Mouse (Mus musculus) forebrain, embryonic 11.5 days (tissue): ENCODE results near the gene Gbe1. TPM values are rescaled to one million over a fixed set of nuclear protein-coding genes. Genes with fewer than 3 reads are reported as not detected.

ENCODE experiments used
- ATAC-seq: fragments of 200-750 bp; cut with Nextera tagmentation; replicated peaks from 2 replicates; pipeline ENCODE4 v1.8.0; 2017; ENCODE audit warnings: moderate TSS enrichment; ENCODE audit not compliant: low FRiP score
- DNase-seq: peaks from one replicate; pipeline ENCODE4 v3.0.0-alpha.2; 2017; ENCODE audit warnings: low spot score
- H3K27ac ChIP-seq: fragments of 300-500 bp; sonication (generic); 2 replicates; pipeline ENCODE4 v1.5.1; 2014; ENCODE audit warnings: low read depth, low read length
- H3K27me3 ChIP-seq: fragments of 300-500 bp; sonication (generic); 2 replicates; pipeline ENCODE4 v1.6.1; 2014; ENCODE audit warnings: mild to moderate bottlenecking, low read length, mixed read lengths; ENCODE audit not compliant: control insufficient read depth, insufficient read depth
- H3K36me3 ChIP-seq: fragments of 300-500 bp; sonication (generic); 2 replicates; pipeline ENCODE4 v1.6.1; 2014; ENCODE audit warnings: mild to moderate bottlenecking, low read length, moderate library complexity, mixed read lengths; ENCODE audit not compliant: control insufficient read depth, insufficient read depth
- H3K4me1 ChIP-seq: fragments of 300-500 bp; sonication (generic); replicated peaks from 2 replicates; pipeline ENCODE4 v1.6.1; 2014; ENCODE audit warnings: low read length, mixed read lengths; ENCODE audit not compliant: control insufficient read depth, insufficient read depth
- H3K4me2 ChIP-seq: fragments of 300-500 bp; sonication (generic); 2 replicates; pipeline ENCODE4 v1.6.1; 2014; ENCODE audit warnings: low read depth, mild to moderate bottlenecking, low read length, moderate library complexity, mixed read lengths; ENCODE audit not compliant: severe bottlenecking
- H3K4me3 ChIP-seq: fragments of 300-500 bp; sonication (generic); 2 replicates; pipeline ENCODE4 v1.5.1; 2014; ENCODE audit warnings: low read depth, low read length
- H3K9ac ChIP-seq: fragments of 300-500 bp; sonication (generic); 2 replicates; pipeline ENCODE4 v1.6.1; 2014; ENCODE audit warnings: low read length
- H3K9me3 ChIP-seq: fragments of 300-500 bp; sonication (generic); 2 replicates; pipeline ENCODE4 v1.6.1; 2016; ENCODE audit warnings: low read length, mixed read lengths; ENCODE audit not compliant: control insufficient read depth
- WGBS: fragments of 180-500 bp; shearing (Covaris S2); extraction: QIAGEN DNeasy Blood & Tissue Kit; methylation state at CpG from one replicate; pipeline ENCODE4 v1.1.7; 2014; 5-methylcytosine and 5-hydroxymethylcytosine counted together
- polyA plus RNA-seq: library from polyadenylated mRNA; unstranded; fragments of >200 nt; fragmentation: Nextera tagmentation; extraction: Ambion mirVana; gene quantifications from 2 replicates; pipeline ENCODE4 v1.2.1, GENCODE M21; 2014

Gene Gbe1
- polyA plus RNA-seq, 1 experiment from 2014 or later = 26.3 TPM

- no peaks in the 10 kb centered on the region for H3K27me3 ChIP-seq
- H3K27ac ChIP-seq = no peak overlapping the region
- H3K36me3 ChIP-seq = no peaks in the 10 kb centered on the region
- no peaks in the 10 kb centered on the region for H3K4me1 ChIP-seq
- WGBS = 86% methylated on average over 9 of the region's 9 CpGs
- no peak for DNase-seq
- no peak overlapping the region for H3K9ac ChIP-seq
- no peak for ATAC-seq
- no peaks in the 10 kb centered on the region for H3K9me3 ChIP-seq
- no peak overlapping the region for H3K4me2 ChIP-seq
- no peak overlapping the region for H3K4me3 ChIP-seq
These were observed 12.7 kb downstream of the Gbe1 start for GRCm38 (mm10) chr16:70326339-70326948.

- Histone ChIP-seq H3K9ac (no peak overlapping the region), H3K27ac (no peak overlapping the region), H3K4me3 (no peak overlapping the region), H3K9me3 (no peaks in the 10 kb centered on the region), H3K4me1 (no peaks in the 10 kb centered on the region), H3K36me3 (no peaks in the 10 kb centered on the region), H3K27me3 (no peaks in the 10 kb centered on the region), H3K4me2 (no peak overlapping the region)
- DNase-seq (no peak), ATAC-seq (no peak; the same call in 1 of the 2 replicates)
- 67% methylated on average over 6 of the region's 6 CpGs for WGBS
These were observed 14.8 kb downstream of the Gbe1 start for GRCm38 (mm10) chr16:70328566-70328965.

GRCm38 (mm10) chr16:70329036-70329435 lies 15.3 kb downstream of the Gbe1 start:
- Histone ChIP-seq H3K4me3 (no peak overlapping the region), H3K9ac (no peak overlapping the region), H3K4me2 (peak overlapping the region; percentile 3; the same call in 1 of the 2 replicates), H3K9me3 (no peaks in the 10 kb centered on the region), H3K4me1 (no peaks in the 10 kb centered on the region), H3K27me3 (no peaks in the 10 kb centered on the region), H3K36me3 (no peaks in the 10 kb centered on the region), H3K27ac (no peak overlapping the region)
- DNase-seq (no peak), ATAC-seq (no peak; the same call in 1 of the 2 replicates)
- 41% methylated on average over 10 of the region's 10 CpGs for WGBS

GRCm38 (mm10) chr16:70329471-70329870 lies 15.7 kb downstream of the Gbe1 start:
- ATAC-seq = no peak
- WGBS = 85% methylated on average over 6 of the region's 6 CpGs

GRCm38 (mm10) chr16:70330007-70330406 lies 16.3 kb downstream of the Gbe1 start:
- 70% methylated on average over 2 of the region's 2 CpGs for WGBS
- Histone ChIP-seq H3K4me3 (no peak overlapping the region), H3K4me1 (no peaks in the 10 kb centered on the region), H3K9ac (no peak overlapping the region), H3K4me2 (no peak overlapping the region), H3K36me3 (no peaks in the 10 kb centered on the region), H3K9me3 (no peaks in the 10 kb centered on the region), H3K27ac (no peak overlapping the region), H3K27me3 (no peaks in the 10 kb centered on the region)
- ATAC-seq (no peak), DNase-seq (no peak)

More at GRCm38 (mm10) chr16:70329471-70329870, 15.7 kb downstream of the Gbe1 start:
- Histone ChIP-seq H3K36me3 (no peaks in the 10 kb centered on the region), H3K27me3 (no peaks in the 10 kb centered on the region), H3K9me3 (no peaks in the 10 kb centered on the region), H3K4me2 (no peak overlapping the region), H3K4me1 (no peaks in the 10 kb centered on the region), H3K27ac (no peak overlapping the region), H3K4me3 (no peak overlapping the region), H3K9ac (no peak overlapping the region)
- no peak for DNase-seq

GRCm38 (mm10) chr16:70330626-70331275 lies 17.0 kb downstream of the Gbe1 start:
- ATAC-seq (no peak), DNase-seq (no peak)
- no peak overlapping the region for H3K9ac ChIP-seq
- H3K9me3 ChIP-seq = no peaks in the 10 kb centered on the region
- no peak overlapping the region for H3K4me2 ChIP-seq
- H3K36me3 ChIP-seq = no peaks in the 10 kb centered on the region
- no peak overlapping the region for H3K4me3 ChIP-seq
- H3K27ac ChIP-seq = no peak overlapping the region
- 93% methylated on average over 10 of the region's 10 CpGs for WGBS
- H3K4me1 ChIP-seq = no peaks in the 10 kb centered on the region
- H3K27me3 ChIP-seq = no peaks in the 10 kb centered on the region

- no peaks in the 10 kb centered on the region for H3K9me3 ChIP-seq
- H3K27me3 ChIP-seq = no peaks in the 10 kb centered on the region
- no peaks in the 10 kb centered on the region for H3K4me1 ChIP-seq
- no peak overlapping the region for H3K9ac ChIP-seq
- no peak overlapping the region for H3K4me3 ChIP-seq
- H3K4me2 ChIP-seq = no peak overlapping the region
- ATAC-seq = no peak
- H3K36me3 ChIP-seq = no peaks in the 10 kb centered on the region
- no peak for DNase-seq
- 93% methylated on average over 5 of the region's 5 CpGs for WGBS
- H3K27ac ChIP-seq = no peak overlapping the region
These were observed 21.1 kb downstream of the Gbe1 start for GRCm38 (mm10) chr16:70334812-70335211.

GRCm38 (mm10) chr16:70335472-70335871 lies 21.7 kb downstream of the Gbe1 start:
- Histone ChIP-seq H3K4me2 (no peak overlapping the region), H3K4me3 (no peak overlapping the region), H3K9me3 (no peaks in the 10 kb centered on the region), H3K4me1 (no peaks in the 10 kb centered on the region), H3K27me3 (no peaks in the 10 kb centered on the region), H3K27ac (no peak overlapping the region), H3K36me3 (no peaks in the 10 kb centered on the region), H3K9ac (no peak overlapping the region)
- DNase-seq (no peak), ATAC-seq (no peak)

GRCm38 (mm10) chr16:70337661-70338060 lies 23.9 kb downstream of the Gbe1 start:
- no peaks in the 10 kb centered on the region for H3K4me1 ChIP-seq
- H3K9ac ChIP-seq = no peak overlapping the region
- no peaks in the 10 kb centered on the region for H3K36me3 ChIP-seq
- no peak overlapping the region for H3K27ac ChIP-seq
- ATAC-seq = no peak
- no peak overlapping the region for H3K4me2 ChIP-seq
- H3K9me3 ChIP-seq = no peaks in the 10 kb centered on the region
- DNase-seq = no peak
- no peak overlapping the region for H3K4me3 ChIP-seq
- H3K27me3 ChIP-seq = no peaks in the 10 kb centered on the region
- 88% methylated on average over 3 of the region's 3 CpGs for WGBS
